Mouse (Mus musculus): ENCODE measurements around the gene Rmnd1.

GRCm38 (mm10) chr10:4370105-4370504 lies 62.1 kb downstream of the Rmnd1 start:
- TF ChIP-seq POLR2A (IDR thresholded peaks at IDR 0.05; ENCODE audit: extremely low read depth, insufficient read depth, low read length) (no peak), CTCF (IDR thresholded peaks at IDR 0.05; ENCODE audit: extremely low read depth, insufficient read depth, low read length) (no peak)
